Mouse (Mus musculus): ENCODE data around the gene Bloc1s5.
"Not testable (repeated sequence)": the region's sequence is repeated elsewhere in the genome, so short reads cannot be mapped to it uniquely, and the experiment has no call there.

Bloc1s5 gene

DNA sequence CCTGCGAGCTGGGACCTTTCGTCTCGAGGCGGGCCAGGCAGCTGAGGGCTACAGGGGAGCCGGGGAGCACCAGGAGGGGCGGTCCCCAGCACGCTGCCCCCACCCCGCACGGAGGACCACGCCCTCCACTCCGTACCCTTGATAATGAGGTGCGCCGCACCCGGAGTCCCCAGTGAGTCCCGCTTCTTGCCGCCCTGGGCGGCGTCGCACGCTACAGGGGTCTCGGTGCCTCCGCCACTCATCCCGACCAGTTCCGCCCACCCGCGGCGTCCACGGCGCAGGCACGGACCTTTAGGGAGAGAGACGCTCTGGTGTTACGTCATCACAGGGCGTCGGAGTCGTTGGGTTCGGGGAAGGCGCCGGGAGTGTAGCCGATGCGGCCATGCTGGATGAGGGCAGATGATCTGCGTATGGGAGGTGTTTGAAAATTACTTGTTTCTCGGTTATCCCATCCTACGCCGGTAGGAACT lies at the start of gene Bloc1s5:
TSS of gene Bloc1s5 (minus strand) at position 310 of the 470 bp plus-strand sequence.
- DNase-seq = peak; percentile 97

DNA sequence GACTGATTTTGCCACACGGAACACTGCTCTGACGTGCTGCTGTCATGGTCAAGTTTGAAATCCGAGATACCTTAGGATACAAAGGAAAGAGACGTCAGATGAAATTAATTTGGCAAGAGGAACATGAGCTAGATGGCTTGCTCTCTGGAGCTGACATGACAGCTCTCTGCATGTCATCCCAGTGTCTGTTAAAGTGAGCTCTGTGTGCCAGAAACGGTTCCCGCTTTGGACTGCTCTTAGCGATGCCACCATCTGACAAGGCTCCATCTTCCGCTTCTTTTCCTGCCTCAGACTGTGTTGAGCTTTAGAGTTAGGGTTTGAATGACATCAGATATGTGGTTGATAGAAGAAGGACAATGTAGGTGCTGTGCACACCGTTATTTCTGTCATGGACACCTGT lies 37.4 kb upstream of the Bloc1s5 start:
- no peak for DNase-seq

DNA sequence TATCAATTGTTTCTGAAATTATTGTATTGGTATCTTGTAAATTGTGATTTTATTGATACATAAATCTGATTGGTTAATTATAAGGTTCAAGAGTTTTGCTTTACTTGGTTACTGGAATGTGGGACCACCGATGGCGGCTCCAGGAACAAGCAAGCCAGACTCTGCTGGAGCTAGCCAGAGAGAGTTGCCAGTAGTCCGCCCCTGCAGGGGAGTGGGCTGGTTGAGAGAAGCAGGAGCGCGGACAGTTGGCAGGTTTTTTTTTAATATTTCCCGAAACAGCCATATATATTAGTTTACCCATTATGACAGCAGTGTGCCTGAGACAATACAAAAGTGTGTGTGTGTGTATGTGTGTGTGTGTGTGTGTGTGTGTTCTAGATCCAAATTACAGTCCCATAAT lies 36.5 kb upstream of the Bloc1s5 start:
- not testable (repeated sequence) for DNase-seq

DNA sequence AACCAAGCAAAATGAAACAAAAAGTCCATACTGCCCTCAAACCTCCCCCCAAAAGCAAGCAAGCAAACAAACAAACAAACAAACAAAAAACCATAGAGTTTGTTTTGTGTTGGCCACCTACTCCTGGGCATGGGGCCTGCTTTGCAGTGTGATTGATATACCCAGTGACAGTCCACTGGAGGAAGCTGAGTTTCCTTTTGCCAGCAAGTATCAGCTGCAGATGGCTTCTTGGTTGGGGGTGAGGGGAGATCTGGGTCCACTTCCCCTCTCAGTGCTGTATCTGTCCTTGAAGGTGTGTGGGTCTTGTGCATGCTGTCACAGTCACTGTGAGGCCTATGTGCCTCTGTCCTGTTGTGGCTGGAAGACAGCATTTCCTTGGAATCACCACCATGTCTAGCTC lies 35.1 kb upstream of the Bloc1s5 start:
- no peak for DNase-seq

DNA sequence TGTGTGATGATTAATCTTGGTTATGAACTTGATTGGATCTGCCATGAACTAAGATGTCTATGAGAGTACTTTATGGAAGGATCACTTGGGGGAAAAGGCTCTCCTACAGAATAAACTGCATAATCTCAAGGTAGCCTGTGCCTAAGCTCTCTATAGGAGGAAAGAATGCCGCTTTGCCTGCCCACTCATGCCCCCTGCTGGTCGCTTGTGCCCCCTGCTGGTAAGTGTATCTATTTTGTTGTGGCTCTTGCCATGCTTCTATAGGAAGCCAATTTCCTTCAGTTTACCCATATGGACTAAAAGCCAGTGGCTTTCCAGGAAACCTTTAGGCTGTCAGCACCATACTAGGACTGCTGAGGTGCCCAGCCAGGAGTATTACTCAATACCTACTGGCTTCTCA lies 33.6 kb upstream of the Bloc1s5 start:
- DNase-seq = peak; percentile 18

DNA sequence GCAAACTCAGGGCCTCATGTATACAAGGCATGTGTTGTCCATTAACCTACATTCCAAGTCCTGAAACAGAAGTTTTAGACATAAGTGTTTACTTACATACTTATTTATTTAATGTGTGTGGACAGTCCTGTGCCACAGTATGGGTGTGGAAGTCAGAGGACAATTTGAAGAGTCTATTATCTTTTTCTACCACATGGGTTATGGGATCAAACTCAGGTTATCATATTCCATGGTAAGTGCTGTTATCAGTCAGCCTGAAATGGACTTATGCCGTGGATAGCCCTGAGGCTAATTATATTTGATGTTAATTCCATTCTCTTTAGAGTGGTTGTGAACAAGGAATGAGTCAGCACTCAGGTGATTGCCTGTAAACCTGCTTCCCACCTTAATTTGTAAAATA lies 29.8 kb upstream of the Bloc1s5 start:
- no peak for DNase-seq

DNA sequence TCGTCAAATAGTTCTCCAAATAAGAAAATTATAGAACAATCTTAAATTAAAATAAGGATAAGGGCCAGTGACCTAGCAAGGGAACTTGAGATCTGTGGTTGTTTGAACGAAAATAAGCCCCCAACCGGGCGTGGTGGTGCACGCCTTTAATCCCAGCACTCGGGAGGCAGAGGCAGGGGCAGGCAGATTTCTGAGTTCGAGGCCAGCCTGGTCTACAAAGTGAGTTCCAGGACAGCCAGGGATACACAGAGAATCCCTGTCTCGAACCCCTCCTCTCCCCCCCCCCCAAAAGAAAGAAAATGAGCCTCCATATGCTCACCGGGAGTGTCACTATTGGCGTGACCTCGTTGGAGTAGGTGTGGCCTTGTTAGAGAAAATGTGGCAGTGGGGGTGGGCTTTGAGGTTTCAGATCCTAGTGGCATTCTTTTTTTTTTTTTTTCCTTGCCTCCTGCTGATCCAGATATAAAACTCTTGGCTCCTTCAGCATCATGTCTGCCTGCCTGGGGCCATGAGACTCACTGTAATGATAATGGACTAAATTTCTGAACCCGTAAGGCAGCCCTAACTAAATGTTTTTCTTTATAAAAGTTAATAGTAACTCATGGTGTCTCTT lies 24.7 kb upstream of the Bloc1s5 start:
- DNase-seq = no peak

DNA sequence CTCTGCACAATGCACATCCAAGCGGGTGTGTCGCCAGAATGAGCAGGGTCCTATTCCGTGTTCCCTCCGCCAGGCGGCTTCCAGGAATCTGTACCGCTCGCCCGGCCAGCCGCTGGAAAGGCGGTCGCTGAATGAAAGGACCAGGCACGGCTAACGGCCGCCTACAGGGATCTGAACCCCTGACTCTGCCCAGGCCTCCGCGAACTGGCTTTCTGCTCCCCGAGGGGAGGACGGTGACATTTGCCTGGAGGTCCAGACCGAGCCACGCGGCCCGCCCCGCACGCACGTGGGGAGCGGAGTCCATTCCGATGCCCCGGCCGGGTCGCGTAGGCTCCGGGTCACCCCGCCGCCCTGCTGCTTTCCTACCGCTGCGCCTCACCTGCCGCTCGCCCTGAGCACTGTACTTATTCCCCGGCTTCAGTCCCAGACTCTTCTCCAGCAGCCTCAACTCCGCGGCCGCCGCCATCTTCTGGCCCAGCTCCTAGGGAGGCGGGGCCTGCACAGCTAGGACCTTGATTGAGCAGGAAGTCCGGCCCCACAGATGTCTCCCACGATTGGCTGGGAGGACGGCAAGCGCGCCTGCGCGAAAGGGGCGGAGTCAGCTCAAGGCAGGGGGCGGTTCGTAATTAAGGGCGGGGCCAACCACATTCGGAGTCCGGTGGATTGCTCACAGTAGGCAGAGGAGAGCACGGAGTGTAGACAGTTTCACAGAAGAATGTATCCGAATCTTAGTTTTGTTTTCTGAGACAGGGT lies 23.8 kb upstream of the Bloc1s5 start, which contains the start of gene Eef1e1:
TSS of gene Eef1e1 (minus strand) at position 531 of the 753 bp plus-strand sequence.
- peak; percentile 95 for DNase-seq

DNA sequence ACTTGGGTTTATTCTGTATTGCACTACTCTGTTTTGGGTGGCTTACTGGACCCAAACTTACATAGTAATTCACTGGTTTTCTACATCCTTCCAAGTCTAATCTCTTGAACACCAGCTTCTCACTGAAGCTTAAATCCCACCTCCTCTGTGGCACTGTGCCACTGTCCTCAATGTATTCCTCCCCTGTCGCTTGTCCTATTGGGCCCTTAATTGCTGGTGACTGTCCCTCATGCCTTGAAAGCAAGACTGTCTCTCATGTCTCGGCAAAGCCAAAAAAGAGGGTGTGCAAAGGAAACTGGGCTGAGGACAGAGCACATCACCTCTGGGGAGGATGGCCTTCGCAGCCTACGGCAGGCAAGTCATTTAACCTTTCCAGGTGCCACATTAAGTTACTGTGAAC lies 23.0 kb upstream of the Bloc1s5 start:
- DNase-seq = no peak

DNA sequence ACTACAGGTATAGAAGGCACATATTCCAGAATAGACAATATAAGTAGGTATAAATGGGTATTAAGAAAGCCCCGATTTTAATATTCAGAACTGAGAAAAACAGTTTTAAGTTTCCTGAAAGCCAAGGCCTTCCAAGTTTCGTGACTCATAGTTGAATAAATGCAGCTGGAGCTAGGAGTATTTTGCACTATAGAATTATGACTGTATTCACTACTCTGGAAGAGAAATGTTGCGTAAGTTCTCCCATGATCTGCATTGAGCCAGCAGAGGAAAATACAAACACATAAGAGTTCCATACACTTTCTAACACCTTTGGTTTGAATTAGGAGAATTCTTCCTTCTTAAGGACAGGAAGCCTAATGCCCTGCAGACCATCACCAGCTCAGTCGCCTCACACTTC lies 15.4 kb upstream of the Bloc1s5 start:
- DNase-seq = no peak

DNA sequence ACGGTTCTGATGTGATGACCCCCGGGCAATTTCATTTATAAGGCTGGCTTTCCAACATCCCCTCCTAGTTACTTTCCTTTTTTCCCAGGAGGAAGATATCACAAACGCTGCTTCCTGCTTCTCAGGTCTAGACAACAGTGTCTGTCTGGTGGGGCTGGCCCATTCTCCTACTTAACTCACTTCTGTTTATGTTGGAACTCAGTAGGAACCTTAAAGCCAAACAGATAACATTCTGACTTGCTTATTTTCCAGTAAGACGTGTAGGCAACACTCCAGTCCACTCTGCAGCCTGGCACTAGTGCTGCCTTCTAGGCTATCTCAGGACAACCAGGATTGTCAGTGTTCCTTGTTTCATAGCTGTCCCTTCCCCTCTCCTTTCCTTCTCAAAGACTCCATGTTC lies 14.2 kb upstream of the Bloc1s5 start:
- no peak for DNase-seq

DNA sequence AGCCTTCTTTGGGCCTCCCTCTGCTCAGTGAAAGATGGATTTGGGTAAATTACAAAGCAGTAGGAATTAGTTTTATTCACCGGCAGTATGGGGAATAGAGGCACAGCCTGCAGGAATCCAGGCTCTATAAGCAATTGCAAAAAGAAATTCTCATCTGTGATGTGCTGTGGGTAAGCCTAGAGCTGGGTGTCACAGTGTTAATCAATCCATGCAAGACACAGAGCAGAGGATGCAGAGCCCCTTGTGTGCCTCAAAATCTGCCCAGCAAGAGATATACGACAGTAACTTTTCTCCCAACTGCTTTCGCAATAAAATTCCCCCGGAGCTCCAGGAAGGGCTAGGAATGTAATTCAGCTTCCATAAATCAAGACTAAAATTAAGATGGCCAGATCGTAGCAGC lies 6.5 kb upstream of the Bloc1s5 start:
- no peak for DNase-seq

DNA sequence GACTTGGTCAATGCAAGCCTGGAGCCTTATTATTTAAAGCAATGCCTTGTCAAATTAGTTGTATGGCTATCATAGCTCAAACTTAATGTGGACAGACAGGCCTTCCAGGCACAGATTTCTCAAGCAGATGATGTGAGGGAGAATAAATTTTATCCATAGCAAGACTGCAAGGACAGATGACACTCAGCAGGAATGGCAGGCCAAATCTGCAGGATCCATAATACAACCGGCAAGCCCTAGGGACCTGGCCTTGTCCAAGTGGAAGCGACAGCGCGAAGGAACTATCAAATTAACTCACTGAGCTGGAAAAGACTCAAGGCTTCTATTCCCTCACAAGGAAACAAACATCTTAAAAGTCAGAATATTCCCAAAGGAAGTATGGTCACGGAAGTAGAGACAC lies 6.1 kb upstream of the Bloc1s5 start:
- DNase-seq = no peak

DNA sequence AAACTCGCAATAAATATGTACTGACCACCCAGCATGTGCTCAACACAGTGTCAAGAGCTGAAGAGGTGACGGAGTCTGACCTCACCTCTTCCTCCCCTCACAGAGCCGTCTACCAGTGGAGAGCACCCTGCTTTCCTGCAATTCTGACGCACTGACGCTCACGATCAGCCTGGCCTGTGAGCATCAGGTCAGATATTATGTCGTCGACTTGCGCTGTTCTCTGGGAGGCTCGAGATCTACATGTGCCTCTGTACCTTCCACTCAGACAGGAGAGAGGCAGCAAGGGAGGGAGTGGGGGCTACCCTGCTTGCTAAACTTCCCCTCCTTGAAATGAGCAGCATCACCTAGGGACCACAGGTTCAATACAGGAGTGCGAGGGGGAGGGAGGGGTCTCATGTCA lies 3.8 kb upstream of the Bloc1s5 start:
- DNase-seq = no peak

DNA sequence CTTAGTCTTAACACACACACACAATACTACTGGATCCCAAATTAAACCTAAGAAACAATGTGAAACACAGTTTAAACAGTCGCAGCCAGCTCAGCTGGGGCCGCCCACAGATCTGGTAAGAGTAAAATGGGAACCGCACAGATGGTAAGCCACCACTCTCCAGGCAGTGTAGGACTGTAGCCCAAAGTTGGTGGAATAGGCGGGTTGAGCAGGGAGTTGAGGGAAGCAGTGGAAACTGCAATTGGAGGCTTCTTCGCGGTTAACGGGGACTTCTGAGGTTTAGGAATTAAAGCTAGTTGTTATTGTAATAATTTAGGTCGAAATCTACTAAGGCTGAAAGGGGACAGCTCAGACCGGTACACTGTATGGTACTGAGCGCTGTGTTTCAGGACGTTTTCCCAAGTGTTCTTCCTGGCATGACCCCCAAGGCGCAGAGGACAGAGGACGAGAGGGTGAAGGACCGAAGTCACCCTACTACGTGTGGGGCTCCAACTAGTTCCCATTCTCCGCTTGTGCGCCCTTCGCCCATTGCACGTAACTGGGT lies 581 bp downstream of the Bloc1s5 start:
- peak; percentile 25 for DNase-seq

DNA sequence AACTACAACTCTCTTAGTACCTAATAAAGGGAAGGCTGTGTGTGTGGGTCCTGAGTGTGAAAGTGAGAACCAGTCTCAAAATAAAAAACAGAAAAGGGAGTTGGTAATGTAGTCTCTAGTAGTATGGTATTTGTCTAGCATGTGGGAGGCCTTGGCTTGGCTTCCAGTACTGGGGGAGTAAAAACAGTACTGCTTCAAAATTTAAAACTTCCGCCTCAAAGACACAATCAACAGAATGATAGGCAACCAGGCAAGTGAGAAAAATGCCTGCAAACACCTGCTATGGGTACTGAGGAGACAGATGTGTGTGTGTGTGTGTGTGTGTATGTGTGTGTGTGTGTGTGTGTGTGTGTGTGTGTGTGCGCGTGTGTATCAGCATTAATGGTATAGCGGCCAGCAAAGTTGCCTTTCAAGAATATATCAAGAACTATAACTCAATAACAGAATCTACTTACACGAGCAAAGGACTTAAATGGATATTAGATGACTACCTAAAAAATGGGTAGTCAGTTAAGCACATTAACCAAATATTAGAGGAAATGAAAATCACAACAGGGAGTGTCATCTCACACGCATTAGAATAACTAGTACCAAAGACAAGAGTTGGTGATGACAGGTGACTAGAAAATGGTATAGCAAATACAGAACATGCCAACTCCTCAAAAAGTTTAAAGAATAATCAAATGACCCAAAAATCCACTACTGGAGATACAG lies 1.5 kb downstream of the Bloc1s5 start:
- no peak for DNase-seq

DNA sequence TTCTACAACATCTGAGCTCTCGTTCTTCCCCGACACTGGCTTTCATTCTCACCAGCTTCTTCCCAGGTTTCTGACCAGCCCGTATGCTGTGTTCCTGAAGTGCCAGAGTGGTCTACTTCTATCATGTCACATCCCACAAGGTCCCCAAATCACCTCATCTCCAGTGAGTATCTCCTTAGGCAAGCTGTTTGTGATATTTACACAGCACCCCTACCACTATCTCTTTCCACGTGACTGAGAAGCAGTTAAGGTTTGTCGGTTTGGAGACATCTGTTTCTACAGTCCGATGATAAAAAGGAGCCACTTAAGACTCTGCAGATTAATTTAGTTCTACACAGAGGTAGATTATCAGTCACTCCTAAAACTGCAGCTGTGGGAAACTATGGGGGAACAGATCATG lies 2.4 kb downstream of the Bloc1s5 start:
- no peak for DNase-seq

DNA sequence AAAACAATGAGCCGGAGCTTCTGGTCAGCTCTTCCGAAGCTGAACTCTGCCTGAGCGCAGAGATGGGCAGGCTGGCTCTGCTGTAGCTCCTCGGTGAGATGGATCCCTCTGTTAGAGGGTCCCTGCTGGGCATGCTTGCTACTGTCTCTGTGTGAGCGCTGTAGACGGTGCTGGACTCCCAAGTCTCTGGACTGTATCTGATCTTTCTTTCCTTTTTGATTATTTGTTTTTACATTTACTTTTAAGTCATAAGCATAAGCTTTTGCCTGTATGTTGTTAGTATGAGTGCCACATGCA lies 8.7 kb downstream of the Bloc1s5 start:
- no peak for DNase-seq

DNA sequence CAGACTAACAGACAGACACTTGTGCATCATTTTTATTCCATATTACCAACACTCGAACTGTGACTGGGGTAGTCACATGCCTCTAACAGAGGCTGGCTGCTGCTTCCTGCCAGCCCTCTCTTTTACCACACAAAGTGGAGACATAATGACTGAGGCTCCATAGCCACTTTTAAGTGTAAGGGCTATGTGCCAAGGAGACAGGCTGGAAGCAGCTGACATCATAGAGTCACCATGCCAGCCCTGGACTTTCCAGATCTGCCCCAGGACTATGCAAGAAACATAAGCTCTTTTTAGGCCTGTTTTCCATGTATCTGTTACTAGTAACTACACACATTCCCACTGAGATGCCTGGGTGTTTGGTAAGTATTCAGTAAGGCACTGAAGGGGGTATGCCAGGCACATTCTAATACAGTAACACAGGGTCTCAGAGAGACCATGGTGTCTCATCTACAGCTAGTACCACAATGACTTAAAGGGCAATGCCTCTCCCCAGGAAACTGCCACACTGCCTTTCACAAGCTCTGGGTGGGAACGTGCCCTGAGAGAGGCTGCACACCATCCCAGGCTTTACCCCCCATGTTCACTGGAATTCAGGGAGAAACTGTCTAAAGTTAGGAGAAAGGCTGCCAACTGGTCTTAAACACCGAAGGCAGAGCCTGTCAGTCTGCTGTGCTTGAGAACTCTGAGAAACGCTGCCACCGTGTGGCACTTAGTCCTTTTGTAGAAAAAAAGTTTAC lies 9.2 kb downstream of the Bloc1s5 start:
- DNase-seq = peak; percentile 72

DNA sequence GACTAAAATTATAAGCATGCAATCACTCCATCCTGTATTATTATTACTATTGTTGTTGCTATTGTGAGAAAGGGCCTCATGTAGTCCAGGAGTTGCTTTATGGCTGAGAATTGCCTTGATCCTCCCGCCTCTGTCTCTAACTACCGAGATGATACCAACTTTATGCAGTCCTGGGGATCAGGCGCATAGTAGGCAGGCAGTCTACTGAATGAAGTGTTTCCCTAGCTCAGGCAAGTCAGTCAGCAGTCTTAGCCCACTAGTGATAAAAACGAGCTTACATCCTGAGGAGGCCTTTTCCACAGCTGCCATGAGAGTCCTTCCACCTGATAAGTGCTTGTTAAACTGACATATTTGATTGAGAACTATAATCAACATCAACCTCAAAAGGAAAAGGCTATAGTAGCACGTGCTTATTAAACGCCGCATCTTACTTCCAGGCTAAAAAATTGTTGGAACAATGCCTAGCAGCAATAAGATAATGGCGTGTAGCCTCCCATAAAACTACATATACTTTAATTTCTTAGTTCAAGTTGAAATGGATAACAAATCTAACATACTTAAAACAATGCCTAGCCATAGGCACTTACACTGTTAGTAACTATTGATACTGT lies 10.5 kb downstream of the Bloc1s5 start:
- no peak for DNase-seq

DNA sequence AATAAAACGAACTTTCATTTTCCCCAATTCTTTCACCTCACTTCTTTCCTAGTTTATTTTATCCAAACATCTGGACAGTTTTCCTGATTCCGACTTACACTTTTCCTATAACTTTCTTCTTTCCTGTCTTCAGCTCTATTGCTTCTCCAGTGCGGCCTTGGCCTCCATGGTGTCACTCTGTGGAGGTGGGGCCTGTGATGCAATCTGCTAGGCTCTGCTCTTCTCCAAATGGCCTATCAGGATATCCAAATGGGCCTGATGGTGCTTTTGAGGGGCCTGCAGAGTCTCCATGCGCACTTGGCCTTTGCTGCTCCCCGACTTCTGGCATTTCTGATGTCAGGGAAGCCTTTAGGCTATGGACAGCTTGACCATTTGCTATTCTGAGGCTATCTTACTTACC lies 11.6 kb downstream of the Bloc1s5 start:
- DNase-seq = no peak

DNA sequence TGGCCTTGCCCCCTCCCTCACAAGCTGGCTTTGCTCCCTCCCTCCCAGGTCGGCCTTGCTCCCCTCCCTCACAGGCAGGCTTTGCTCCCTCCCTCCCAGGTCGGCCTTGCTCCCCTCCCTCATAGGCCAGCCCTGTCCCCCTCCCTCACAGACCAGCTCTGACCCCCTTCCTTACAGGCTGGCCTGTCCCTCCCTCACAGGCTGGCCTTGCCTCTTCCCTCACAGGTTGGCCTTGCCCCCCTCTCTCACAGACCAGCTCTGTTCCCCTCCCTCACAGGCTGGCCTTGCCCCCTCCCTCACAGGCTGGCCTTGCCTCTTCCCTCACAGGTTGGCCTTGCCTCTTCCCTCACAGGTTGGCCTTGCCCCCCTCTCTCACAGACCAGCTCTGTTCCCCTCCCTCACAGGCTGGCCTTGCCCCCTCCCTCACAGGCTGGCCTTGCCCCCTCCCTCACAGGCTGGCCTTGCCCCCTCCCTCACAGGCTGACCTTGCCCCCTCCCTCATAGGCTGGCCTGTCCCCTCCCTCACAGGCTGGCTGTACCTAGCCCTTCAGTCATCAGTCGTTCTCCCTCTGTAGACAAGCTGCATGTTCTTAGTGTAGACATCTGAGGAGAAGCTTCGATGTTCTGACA lies 16.8 kb downstream of the Bloc1s5 start:
- DNase-seq = not testable (repeated sequence)

Measured in embryo, embryonic 11 days (tissue).